Mouse (Mus musculus) gastrocnemius, adult 2 months (tissue): ENCODE data around the gene Rhot2. TPM values are rescaled to one million over a fixed set of nuclear protein-coding genes. Genes with fewer than 3 reads are reported as not detected.

Experiments used
- DNase-seq: peaks from one replicate; pipeline ENCODE4 v3.0.0; 2022
- H3K27ac ChIP-seq: fragments of 200-600 bp; 2 replicates; pipeline ENCODE4 v1.8.1; 2022; ENCODE audit warnings: mild to moderate bottlenecking
- H3K4me3 ChIP-seq: fragments of 200-600 bp; 2 replicates; pipeline ENCODE4 v1.8.1; 2022; ENCODE audit warnings: mild to moderate bottlenecking, moderate library complexity
- CTCF ChIP-seq: fragments of 200-600 bp; IDR thresholded peaks from 2 replicates; pipeline ENCODE4 v1.8.1; 2022; ENCODE audit warnings: antibody characterized with exemption, mild to moderate bottlenecking, moderate library complexity
- intact Hi-C: fragments of 180-260 bp; cut with DNase I; formaldehyde crosslinking; loops from one replicate; pipeline ENCODE4 v1.15.1; 2025
- long read RNA-seq, 2 experiments: library from polyadenylated mRNA; stranded (forward); transcript quantifications; one replicate each; pipeline ENCODE4 v2.0.0; 2021
- total RNA-seq, 2 experiments: library from RNA; stranded (reverse); gene quantifications; 2 replicates each; pipeline ENCODE4 v1.2.3; 2021

Gene Rhot2
- 10 to 100 TPM; 58.1 to 89.3 TPM for total RNA-seq
- long read RNA-seq, experiment 1, transcript Rhot2-201 (19 exons, 3,189 nt), result major isoform, 12 of 40 reads
- long read RNA-seq, experiment 1, partial matches to known transcripts, result 18 of 40 reads
- long read RNA-seq, experiment 1, other reads (novel, unspliced or antisense), result 10 of 40 reads
- long read RNA-seq, experiment 2, transcript Rhot2-201 (19 exons, 3,189 nt), result major isoform, 11 of 39 reads
- long read RNA-seq, experiment 2, partial matches to known transcripts, result 14 of 39 reads
- long read RNA-seq, experiment 2, other reads (novel, unspliced or antisense), result 14 of 39 reads

DNA sequence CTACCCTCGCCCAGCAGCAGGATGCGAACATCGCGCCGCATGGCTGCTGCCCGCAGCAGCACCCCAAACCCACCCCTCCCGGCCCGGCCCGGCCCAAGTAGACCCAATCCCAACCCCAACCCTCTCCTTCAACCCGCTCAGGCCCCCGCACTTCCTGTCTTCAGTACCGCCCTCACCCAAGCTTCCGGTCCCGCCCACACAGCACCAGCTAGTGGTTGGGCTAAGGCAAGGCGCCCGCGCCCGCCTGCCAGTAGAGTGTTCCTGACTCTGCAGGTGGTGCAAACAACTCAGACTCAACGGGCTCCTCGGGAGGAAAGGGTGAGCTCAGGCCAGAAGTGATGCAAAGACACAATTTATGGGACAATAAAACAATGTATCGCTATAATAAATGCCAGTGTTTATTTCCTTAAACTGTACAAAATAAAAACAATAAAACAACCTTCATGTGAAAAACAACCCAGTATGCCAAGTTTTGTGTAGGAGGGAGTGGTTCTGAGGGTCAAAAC lies at the start of gene Rhot2:
Rhot2 (minus strand) TSS at position 456 of the 506 bp plus-strand sequence.
- Histone ChIP-seq H3K4me3 (peak within 1 kb of the TSS; percentile 98), H3K27ac (peak within 1 kb of the TSS; percentile 97)
- DNase-seq, result peak; percentile 98
- intact Hi-C loops, result loop anchor here (2.0 kb wide), 1 partner anchor 16 kb away; the partner anchor contains the start of gene Wdr90
- TF ChIP-seq CTCF, result peak; percentile 59

DNA sequence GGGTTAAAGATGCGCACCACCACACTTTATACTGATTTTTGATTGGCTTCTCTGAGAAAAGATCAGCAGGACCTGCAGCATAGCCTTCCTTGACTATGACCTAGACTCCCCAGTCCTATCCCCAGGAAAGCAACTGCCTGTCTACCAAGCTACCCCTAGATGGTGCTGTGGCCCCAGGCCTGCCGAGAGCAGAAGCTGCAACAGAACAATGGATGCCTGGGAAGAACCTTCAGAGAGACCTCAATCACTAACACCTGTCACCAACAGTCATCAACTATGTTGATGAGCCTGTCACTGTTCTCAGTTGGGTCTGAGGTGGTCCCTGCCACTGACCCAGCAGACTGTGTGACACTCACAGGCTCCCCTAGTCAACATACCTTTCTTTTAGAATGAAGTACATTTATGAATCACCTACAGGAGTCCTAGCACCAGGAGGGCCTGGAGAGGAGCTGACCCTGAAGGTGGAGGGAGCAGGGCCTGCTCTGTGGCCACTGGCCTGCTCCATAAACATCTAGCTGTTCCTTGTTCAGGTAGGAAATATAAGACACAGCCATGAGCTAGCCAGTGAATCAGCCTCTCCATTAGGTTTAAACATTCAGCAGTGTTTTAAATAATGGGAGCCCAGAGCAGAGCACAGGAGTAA lies 49.4 kb upstream of the Rhot2 start:
- intact Hi-C loops, result loop anchor here (2.0 to 5.0 kb wide), 4 partner anchors 27 to 198 kb away; partner anchors contain the start of gene Decr2
- DNase-seq, result peak; percentile 76
- Histone ChIP-seq H3K27ac (no peak overlapping the region), H3K4me3 (no peak overlapping the region)
- TF ChIP-seq CTCF, result peak; percentile 99

DNA sequence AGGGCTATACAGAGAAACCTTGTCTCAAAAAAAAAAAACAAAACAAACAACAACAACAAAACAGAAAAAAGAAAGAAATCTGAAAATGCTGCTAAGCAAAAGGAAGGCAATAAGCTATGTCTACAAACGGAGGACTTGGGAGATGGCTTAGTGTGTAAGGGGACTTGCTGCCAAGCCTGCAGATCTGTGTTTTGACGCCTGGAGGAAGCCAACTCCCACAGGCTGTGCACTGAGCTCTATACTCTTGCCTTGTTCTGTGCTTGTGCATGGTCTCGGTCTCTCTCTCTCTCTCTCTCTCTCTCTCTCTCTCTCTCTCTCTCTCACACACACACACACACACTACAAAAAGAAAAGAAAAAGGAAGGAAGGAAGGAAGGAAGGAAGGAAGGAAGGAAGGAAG lies 44.2 kb upstream of the Rhot2 start:
- no peak for TF ChIP-seq CTCF
- H3K27ac ChIP-seq, result no peak overlapping the region
- H3K4me3 ChIP-seq, result no peak overlapping the region
- intact Hi-C loops, result no loop called here
- DNase-seq, result no peak

DNA sequence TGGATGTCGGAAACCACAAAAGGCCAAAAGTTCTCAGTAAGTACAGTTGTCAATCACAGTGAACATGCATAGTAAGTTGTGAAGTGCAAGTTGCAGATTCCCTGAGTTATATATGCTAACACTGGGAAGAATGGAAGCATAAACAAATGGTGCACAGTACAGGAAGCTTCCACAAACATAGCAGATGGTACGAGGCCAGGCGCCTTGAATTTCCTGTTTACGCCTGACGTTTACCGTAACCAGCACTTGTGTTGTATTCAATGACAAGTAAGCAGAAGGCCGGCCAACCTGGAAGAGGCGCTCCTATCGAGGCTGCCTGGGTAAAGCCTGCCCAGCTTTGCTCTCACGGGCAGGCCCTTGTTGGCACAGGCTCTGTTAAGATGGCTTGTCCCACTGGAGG lies 42.8 kb upstream of the Rhot2 start:
- Histone ChIP-seq H3K4me3 (no peak overlapping the region), H3K27ac (no peak overlapping the region)
- intact Hi-C loops, result no loop called here
- DNase-seq, result peak; percentile 23
- no peak for TF ChIP-seq CTCF

DNA sequence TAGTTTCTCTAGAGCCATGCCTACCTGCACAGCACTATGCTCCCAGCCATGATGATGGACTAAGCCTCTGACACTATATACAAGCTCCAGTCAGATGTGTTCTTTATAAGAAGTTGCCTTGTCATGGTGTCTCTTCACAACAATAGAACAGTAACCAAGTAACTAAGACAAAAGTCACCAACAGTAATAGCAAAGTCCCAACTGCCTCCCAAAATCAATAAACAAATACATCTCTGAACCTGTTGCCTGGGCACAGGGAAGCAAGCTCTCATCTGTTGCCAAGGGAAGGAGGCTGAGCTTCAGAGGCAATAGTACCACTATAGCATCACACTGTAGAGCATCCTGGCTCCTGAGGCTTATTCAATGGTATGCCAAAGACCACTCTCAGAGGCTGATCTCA lies 42.2 kb upstream of the Rhot2 start:
- H3K4me3 ChIP-seq, result no peak overlapping the region
- intact Hi-C loops, result no loop called here
- TF ChIP-seq CTCF, result no peak
- no peak for DNase-seq
- H3K27ac ChIP-seq, result no peak overlapping the region

DNA sequence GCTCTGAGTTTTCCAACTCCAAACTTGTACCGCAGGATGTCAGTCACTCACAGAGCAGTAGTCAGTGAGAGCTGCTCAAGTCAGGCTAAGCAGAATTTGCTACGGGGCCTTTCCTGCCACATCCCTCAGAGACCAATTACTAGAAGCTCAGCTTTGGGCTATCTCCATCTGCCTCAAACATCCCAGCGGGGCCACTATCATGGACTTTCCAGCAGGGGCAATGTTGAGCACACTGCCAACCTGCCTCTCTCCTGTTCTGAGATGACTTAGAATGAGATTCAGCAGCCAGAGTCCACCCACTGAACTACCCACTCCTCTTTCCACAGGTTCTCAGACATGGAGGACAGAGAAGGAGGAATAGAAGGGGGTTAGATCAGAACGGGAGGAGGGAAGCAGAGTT lies 41.0 kb upstream of the Rhot2 start:
- no peak overlapping the region for H3K27ac ChIP-seq
- intact Hi-C loops, result no loop called here
- DNase-seq, result no peak
- no peak overlapping the region for H3K4me3 ChIP-seq
- peak; percentile 31; the same call in 1 of the 2 replicates for TF ChIP-seq CTCF

DNA sequence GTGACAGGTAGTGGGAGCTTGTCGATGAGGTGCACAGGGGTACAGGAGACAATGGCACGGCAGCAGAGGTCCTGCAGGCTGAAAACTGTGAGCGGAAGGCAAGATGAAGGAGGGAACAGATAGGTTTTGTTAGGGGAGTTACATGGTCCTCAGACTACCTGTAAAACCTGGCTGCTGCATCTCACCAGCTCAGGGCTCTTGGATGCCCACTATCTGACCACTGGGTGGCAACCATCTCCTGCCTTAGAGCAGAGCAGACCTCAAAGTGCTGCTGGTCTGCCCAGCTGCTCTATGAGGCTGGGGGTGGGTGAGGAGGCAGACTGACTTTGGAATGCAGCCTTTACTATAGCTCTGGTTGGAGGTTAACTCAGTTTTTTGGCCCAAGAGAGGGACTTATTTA lies 39.2 kb upstream of the Rhot2 start:
- no peak for DNase-seq
- H3K27ac ChIP-seq, result no peak overlapping the region
- TF ChIP-seq CTCF, result 0 out of 2 replicates have a peak, but pooled peaks have one; percentile 3
- intact Hi-C loops, result no loop called here
- no peak overlapping the region for H3K4me3 ChIP-seq

DNA sequence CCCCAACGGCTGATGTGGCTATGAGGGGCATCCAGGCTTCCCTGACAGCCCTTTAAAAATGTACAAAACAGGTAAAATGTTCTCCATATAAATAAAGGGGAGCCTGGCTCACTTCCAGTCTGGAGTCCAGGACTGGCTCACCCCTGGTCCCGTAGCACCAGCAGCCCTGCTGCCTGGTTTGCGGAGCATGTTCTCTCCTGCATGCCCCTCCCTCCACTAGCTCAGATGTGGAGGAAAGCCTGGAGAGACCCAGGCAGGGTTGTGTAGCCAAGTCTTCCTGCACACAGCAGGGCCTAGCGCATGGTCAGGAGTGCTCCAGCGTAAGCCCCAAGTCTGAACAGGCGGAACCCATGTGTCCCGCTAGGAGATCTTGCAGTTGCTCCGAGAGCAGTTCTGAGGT lies 38.6 kb upstream of the Rhot2 start:
- no peak for TF ChIP-seq CTCF
- Histone ChIP-seq H3K27ac (no peak overlapping the region), H3K4me3 (no peak overlapping the region)
- intact Hi-C loops, result no loop called here
- DNase-seq, result no peak

DNA sequence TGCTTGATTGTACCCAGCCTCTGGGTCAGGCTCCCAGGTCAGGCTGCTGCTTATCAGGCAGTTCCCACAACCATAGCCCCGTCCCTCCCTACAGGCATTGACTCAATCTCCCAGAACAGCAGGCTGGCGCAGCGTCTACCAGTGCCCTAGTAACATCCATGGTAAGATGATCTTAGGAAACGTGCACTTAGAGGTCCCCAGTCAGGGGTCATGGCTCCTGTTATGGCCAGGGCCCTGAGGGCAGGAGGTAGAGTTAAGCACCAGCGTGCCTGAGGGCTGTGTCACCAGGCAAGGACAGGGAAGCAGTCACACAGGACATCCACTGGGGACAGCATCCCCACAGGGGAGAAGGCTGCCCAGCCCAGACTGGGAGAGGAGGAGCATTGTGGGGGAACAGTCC lies 37.7 kb upstream of the Rhot2 start:
- intact Hi-C loops, result no loop called here
- TF ChIP-seq CTCF, result no peak
- no peak for DNase-seq

DNA sequence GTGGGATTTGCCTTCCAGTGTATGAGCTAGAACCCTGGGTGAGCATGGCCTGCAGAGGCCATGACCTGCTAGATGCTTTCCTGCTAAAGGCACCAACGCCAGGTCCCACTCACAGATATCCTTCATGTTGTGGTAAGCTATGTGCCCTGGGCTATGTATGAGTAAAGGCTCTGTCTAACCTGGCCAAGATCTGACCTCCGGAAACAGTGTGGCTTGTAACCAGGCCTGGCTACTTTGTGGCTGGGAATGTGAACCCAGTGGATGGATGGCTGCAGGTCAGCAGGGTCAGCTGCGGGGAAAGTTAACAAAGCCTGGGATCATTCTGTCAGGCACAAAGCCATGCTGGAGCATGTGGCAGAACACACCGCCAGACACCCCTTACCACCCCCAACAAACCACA lies 37.0 kb upstream of the Rhot2 start:
- H3K4me3 ChIP-seq, result no peak overlapping the region
- TF ChIP-seq CTCF, result no peak
- DNase-seq, result no peak
- no peak overlapping the region for H3K27ac ChIP-seq
- intact Hi-C loops, result no loop called here

More for the DNA sequence above, 37.7 kb upstream of the Rhot2 start:
- Histone ChIP-seq H3K27ac (no peak overlapping the region), H3K4me3 (no peak overlapping the region)

DNA sequence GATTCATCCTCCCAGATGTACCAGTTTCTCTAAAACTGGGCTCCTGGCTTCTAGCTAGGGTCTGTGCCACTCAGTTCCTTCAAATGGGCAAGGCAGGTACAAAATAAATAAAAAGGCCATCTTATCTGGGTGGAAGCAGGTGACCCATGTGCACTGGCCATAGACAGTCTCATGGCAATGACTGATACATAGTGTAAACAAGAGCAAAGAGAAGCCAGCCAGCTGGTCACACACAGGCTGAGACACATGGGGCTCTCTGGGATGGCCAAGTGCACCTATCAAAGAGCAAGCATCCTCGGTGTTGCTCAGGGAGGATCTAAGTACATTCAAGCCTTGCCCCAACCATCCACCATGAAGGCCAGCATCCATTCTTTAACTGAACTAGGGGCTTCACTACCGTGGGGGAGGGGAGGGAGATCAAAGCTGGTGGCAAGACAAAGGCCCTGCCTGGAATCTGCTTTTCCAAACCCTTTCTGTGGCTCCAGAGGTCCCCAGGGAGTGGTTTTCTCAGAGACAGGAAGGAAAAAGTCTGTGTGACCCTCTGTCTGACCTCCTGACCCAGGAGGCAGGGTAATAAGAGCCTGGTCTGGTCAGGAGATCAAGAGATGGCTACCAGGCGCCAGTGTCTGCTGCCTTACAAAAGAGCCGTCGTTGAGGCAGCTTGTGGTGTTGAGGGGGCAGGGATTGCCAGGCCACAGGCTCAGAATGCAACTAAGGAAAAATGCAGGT lies 36.4 kb upstream of the Rhot2 start:
- intact Hi-C loops, result no loop called here

DNA sequence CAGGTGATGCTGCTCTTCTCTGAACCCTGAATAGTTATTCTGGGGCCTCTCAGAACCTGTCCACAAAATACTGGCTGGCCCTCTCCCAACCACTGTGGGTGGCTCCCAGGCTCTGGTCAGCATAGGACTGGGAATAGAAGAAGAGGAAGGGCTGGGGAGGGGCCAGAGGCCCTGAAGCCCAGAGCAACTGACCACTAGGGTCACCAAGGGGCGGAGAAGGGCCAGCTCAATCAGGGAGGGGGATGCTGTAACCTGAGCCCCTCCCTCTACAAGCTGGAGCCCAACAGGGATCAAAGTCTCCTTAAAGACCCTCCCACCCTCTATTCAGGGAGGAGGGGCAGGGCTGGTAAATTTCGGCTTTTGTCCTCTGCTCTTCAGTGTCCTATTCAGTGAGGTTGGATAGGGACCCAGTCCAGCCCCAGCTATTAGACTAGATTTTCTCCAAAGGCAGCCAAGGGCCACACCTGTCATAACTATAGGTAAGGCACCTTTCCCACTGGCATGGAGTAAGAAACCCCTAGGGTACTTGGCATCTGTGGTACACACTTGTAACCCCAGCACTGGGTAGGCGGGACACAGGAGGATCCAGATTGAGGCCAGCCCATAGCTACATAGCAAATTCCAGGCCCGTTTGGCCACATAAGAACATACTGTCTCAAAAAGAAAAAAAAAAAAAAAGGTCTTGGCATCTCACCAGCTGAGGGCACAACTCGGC lies 35.7 kb upstream of the Rhot2 start, which contains the start of gene Wfikkn1:
Wfikkn1 (minus strand) TSS at position 663 of the 715 bp plus-strand sequence.
- H3K4me3 ChIP-seq, result no peak within 1 kb of the TSS
- no peak for TF ChIP-seq CTCF
- H3K27ac ChIP-seq, result no peak within 1 kb of the TSS
- intact Hi-C loops, result no loop called here
- DNase-seq, result no peak

More for the DNA sequence above, 36.4 kb upstream of the Rhot2 start:
- TF ChIP-seq CTCF, result no peak
- no peak overlapping the region for H3K27ac ChIP-seq
- no peak for DNase-seq
- H3K4me3 ChIP-seq, result no peak overlapping the region
